Mouse (Mus musculus) limb, embryonic 12.5 days (tissue): ENCODE measurements at regions not wholly inside any gene's neighbourhood (a gene's known extent, or its start where the extent isn't known, plus 50 kb on each side); places are given as distances from the start of the nearest gene placed in this dataset.

ENCODE experiments used
- ATAC-seq: fragments of 200-750 bp; cut with Nextera tagmentation; 2 replicates; pipeline ENCODE4 v1.8.0; 2017; ENCODE audit warnings: low read depth, moderate TSS enrichment; ENCODE audit not compliant: insufficient number of reproducible peaks, insufficient read depth, low FRiP score, low TSS enrichment
- H3K27ac ChIP-seq: fragments of 300-500 bp; sonication (generic); 2 replicates; pipeline ENCODE4 v1.5.1; 2016; ENCODE audit warnings: mild to moderate bottlenecking, moderate library complexity
- H3K27me3 ChIP-seq: fragments of 300-500 bp; sonication (generic); 2 replicates; pipeline ENCODE4 v1.6.1; 2016; ENCODE audit warnings: mild to moderate bottlenecking, moderate library complexity
- H3K36me3 ChIP-seq: fragments of 300-500 bp; sonication (generic); 2 replicates; pipeline ENCODE4 v1.6.1; 2016; ENCODE audit warnings: mild to moderate bottlenecking, moderate library complexity
- H3K4me1 ChIP-seq: fragments of 300-500 bp; sonication (generic); replicated peaks from 2 replicates; pipeline ENCODE4 v1.6.1; 2016
- H3K4me2 ChIP-seq: fragments of 300-500 bp; sonication (generic); 2 replicates; pipeline ENCODE4 v1.6.1; 2016; ENCODE audit warnings: mild to moderate bottlenecking, moderate library complexity
- H3K4me3 ChIP-seq: fragments of 300-500 bp; sonication (generic); replicated peaks from 2 replicates; pipeline ENCODE4 v1.5.1; 2016; ENCODE audit warnings: mild to moderate bottlenecking
- H3K9ac ChIP-seq: fragments of 300-500 bp; sonication (generic); replicated peaks from 2 replicates; pipeline ENCODE4 v1.6.1; 2016; ENCODE audit warnings: mild to moderate bottlenecking, moderate library complexity
- H3K9me3 ChIP-seq: fragments of 300-500 bp; sonication (generic); 2 replicates; pipeline ENCODE4 v1.6.1; 2016; ENCODE audit warnings: mild to moderate bottlenecking, moderate library complexity
- WGBS: fragments of 180-500 bp; shearing (Covaris S2); methylation state at CpG from one replicate; pipeline ENCODE4 v1.1.7; 2016; 5-methylcytosine and 5-hydroxymethylcytosine counted together

- H3K36me3 ChIP-seq, result no peaks in the 10 kb centered on the region
- H3K4me2 ChIP-seq, result no peak overlapping the region
- H3K9me3 ChIP-seq, result no peaks in the 10 kb centered on the region
- ATAC-seq, result no peak
- H3K27me3 ChIP-seq, result no peaks in the 10 kb centered on the region
- H3K9ac ChIP-seq, result no peak overlapping the region
- 85% methylated on average over 4 of the region's 4 CpGs for WGBS
- no peak overlapping the region for H3K27ac ChIP-seq
- H3K4me3 ChIP-seq, result no peak overlapping the region
- no peaks in the 10 kb centered on the region for H3K4me1 ChIP-seq
Observed at GRCm38 (mm10) chr16:64275860-64276597, 326.2 kb downstream of the Csnka2ip start.

GRCm38 (mm10) chr16:64275420-64275819, 326.8 kb downstream of the Csnka2ip start:
- H3K27ac ChIP-seq, result no peak overlapping the region
- WGBS, result 75% methylated on average over 5 of the region's 5 CpGs
- no peak for ATAC-seq
- no peaks in the 10 kb centered on the region for H3K27me3 ChIP-seq
- no peak overlapping the region for H3K4me2 ChIP-seq
- H3K36me3 ChIP-seq, result no peaks in the 10 kb centered on the region
- no peaks in the 10 kb centered on the region for H3K4me1 ChIP-seq
- H3K9me3 ChIP-seq, result no peaks in the 10 kb centered on the region
- H3K9ac ChIP-seq, result no peak overlapping the region
- no peak overlapping the region for H3K4me3 ChIP-seq

DNA sequence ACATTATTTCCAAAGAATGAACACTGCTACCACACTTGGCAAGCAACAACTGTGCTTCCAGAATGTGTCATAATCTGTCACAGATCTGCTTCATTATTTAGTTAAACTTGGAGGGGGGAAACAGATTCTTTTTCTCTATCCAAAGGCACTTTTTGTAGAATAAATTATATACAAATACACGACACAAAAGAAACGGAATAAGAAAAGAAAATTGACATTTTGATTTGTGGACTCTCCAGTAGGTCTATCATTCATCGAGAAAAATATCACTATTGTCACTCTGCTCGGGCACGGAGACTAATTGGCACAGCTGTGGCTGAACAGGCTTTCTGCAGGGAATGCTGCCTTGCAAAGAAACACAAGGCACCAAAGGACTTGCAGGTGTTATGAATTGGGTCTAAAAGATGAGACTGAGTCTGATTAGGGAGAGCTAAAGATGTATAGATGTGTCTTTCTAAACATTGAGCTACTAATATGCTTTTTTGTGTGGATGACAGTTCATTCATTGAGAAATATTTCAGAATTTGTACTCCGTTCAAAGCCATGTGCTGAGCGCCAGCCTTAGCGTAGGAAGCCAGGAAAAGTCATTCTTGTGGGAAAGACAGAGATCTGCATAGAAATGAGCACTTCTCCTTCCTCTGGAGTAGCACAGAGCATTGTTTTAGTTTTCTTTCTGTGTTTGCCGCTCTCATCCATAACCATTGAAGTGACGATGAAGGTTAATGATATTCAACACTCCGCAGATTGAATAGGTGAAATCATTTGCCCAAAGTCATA, 337.1 kb downstream of the Csnka2ip start:
- no peaks in the 10 kb centered on the region for H3K4me1 ChIP-seq
- no peak for ATAC-seq

GRCm38 (mm10) chr16:64251155-64251554, 351.1 kb downstream of the Csnka2ip start:
- H3K27me3 ChIP-seq, result no peaks in the 10 kb centered on the region
- no peak overlapping the region for H3K4me3 ChIP-seq
- ATAC-seq, result no peak
- H3K27ac ChIP-seq, result no peak overlapping the region
- no peaks in the 10 kb centered on the region for H3K36me3 ChIP-seq
- no peaks in the 10 kb centered on the region for H3K9me3 ChIP-seq
- no peaks in the 10 kb centered on the region for H3K4me1 ChIP-seq
- H3K4me2 ChIP-seq, result no peak overlapping the region
- 57% methylated on average over 1 of the region's 1 CpGs for WGBS
- no peak overlapping the region for H3K9ac ChIP-seq

More for the DNA sequence above, 337.1 kb downstream of the Csnka2ip start:
- Histone ChIP-seq H3K9ac (no peak overlapping the region), H3K27me3 (no peaks in the 10 kb centered on the region), H3K4me2 (no peak overlapping the region), H3K4me3 (no peak overlapping the region), H3K36me3 (no peaks in the 10 kb centered on the region), H3K27ac (no peak overlapping the region), H3K9me3 (no peaks in the 10 kb centered on the region)
- 82% methylated on average over 11 of the region's 11 CpGs for WGBS

DNA sequence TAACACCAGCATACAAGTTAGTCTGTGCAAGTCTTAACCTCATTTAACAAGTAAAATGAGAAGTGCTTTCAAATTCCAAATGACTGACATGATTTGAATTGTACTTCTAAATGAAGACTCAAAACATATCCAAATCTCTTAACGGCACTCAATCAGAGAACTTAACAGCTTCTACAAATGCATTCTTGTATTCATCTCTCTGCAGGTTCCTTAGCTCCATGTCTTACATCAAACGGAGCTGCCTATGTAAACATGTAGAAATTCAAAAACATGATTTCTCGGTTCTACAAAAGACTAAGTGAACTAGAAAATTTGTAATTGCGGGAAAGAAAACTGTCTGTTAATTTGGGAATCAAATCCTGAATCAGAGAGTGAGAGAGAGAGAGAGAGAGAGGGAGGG, 353.5 kb downstream of the Csnka2ip start:
- Histone ChIP-seq H3K36me3 (no peaks in the 10 kb centered on the region), H3K4me3 (no peak overlapping the region), H3K27me3 (no peaks in the 10 kb centered on the region), H3K4me2 (no peak overlapping the region), H3K9ac (no peak overlapping the region), H3K9me3 (no peaks in the 10 kb centered on the region), H3K27ac (no peak overlapping the region), H3K4me1 (no peaks in the 10 kb centered on the region)
- WGBS, result 91% methylated on average over 4 of the region's 4 CpGs
- no peak for ATAC-seq

GRCm38 (mm10) chr16:64245942-64246341, 356.3 kb downstream of the Csnka2ip start:
- no peaks in the 10 kb centered on the region for H3K4me1 ChIP-seq
- no peak overlapping the region for H3K4me3 ChIP-seq
- ATAC-seq, result no peak
- H3K4me2 ChIP-seq, result no peak overlapping the region
- no peaks in the 10 kb centered on the region for H3K36me3 ChIP-seq
- WGBS, result 83% methylated on average over 1 of the region's 1 CpGs
- no peak overlapping the region for H3K9ac ChIP-seq
- no peaks in the 10 kb centered on the region for H3K9me3 ChIP-seq
- H3K27me3 ChIP-seq, result no peaks in the 10 kb centered on the region
- H3K27ac ChIP-seq, result no peak overlapping the region

- whole genome bisulfite sequencing, result 87% methylated on average over 3 of the region's 3 CpGs
- no peak for ATAC-seq
- H3K4me1 ChIP-seq, result no peaks in the 10 kb centered on the region
- no peaks in the 10 kb centered on the region for H3K27me3 ChIP-seq
- no peaks in the 10 kb centered on the region for H3K36me3 ChIP-seq
- no peaks in the 10 kb centered on the region for H3K9me3 ChIP-seq
- H3K4me2 ChIP-seq, result no peak overlapping the region
- no peak overlapping the region for H3K9ac ChIP-seq
- H3K27ac ChIP-seq, result no peak overlapping the region
- no peak overlapping the region for H3K4me3 ChIP-seq
Observed at GRCm38 (mm10) chr16:64224336-64224735, 360.4 kb upstream of the Epha3 start.

GRCm38 (mm10) chr16:64216671-64217070, 352.7 kb upstream of the Epha3 start:
- Histone ChIP-seq H3K27ac (no peak overlapping the region), H3K36me3 (no peaks in the 10 kb centered on the region), H3K4me2 (no peak overlapping the region), H3K4me3 (no peak overlapping the region), H3K9ac (no peak overlapping the region), H3K9me3 (no peaks in the 10 kb centered on the region), H3K4me1 (0 out of 2 replicates have a peak, but pooled peaks cover 2% of the 10 kb centered on the region), H3K27me3 (no peaks in the 10 kb centered on the region)
- 63% methylated on average over 5 of the region's 5 CpGs for WGBS
- ATAC-seq, result no peak

DNA sequence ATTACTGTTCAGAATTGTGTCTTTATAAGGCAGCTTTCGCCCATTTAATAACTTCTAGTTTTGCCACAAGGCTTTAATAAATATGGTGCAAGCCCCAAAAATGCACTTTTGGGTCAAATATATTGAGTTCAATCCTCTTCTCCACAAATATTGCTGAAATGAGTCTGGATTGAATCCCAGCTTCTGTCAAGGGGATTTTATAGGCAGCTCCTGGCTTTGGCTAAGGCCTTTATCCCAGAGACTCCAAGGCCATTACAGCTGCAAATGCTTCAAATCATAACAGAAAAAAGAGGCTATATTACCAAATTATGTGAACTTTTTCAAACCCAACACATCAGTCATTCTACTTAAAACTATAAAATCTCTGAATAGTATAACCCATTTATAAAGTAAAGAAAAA, 347.9 kb upstream of the Epha3 start:
- H3K9ac ChIP-seq, result no peak overlapping the region
- no peak overlapping the region for H3K4me2 ChIP-seq
- H3K9me3 ChIP-seq, result no peaks in the 10 kb centered on the region
- H3K27ac ChIP-seq, result no peak overlapping the region
- no peaks in the 10 kb centered on the region for H3K36me3 ChIP-seq
- H3K27me3 ChIP-seq, result no peaks in the 10 kb centered on the region
- no peak for ATAC-seq
- H3K4me1 ChIP-seq, result 0 out of 2 replicates have a peak, but pooled peaks cover 5% of the 10 kb centered on the region
- no peak overlapping the region for H3K4me3 ChIP-seq
- WGBS, result 64% methylated on average over 1 of the region's 1 CpGs

- Histone ChIP-seq H3K27me3 (no peaks in the 10 kb centered on the region), H3K4me1 (no peaks in the 10 kb centered on the region), H3K4me2 (no peak overlapping the region), H3K36me3 (no peaks in the 10 kb centered on the region), H3K4me3 (no peak overlapping the region), H3K27ac (no peak overlapping the region), H3K9me3 (no peaks in the 10 kb centered on the region), H3K9ac (no peak overlapping the region)
- ATAC-seq, result no peak
- 67% methylated on average over 8 of the region's 8 CpGs for WGBS
Observed at GRCm38 (mm10) chr16:64166676-64167407, 302.9 kb upstream of the Epha3 start.

DNA sequence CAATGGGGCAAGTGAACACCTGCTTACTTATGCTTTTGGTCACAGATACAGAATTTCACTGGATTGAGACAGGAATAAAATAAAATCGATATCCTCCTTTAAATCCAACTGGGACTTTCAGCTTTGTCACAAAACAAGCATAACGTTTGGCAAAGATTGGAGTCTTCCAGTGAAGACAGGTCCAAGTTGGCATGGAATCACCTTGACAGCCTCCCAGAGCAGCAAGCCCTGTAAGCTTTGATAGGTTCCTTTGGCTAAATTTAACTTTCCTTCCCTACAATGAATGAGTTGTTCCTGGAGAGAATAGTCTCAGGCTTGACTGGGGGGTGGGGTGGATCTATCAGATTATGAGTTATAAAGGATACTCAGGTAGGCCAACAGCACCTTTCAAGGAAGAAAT, 302.1 kb upstream of the Epha3 start:
- Histone ChIP-seq H3K27me3 (no peaks in the 10 kb centered on the region), H3K9me3 (no peaks in the 10 kb centered on the region), H3K9ac (no peak overlapping the region), H3K4me3 (no peak overlapping the region), H3K36me3 (no peaks in the 10 kb centered on the region), H3K4me1 (no peaks in the 10 kb centered on the region), H3K27ac (no peak overlapping the region), H3K4me2 (no peak overlapping the region)
- no peak for ATAC-seq
- 88% methylated on average over 2 of the region's 2 CpGs for WGBS
